Mouse (Mus musculus) heart, adult 11 months (tissue): ENCODE results near the gene Zfp273.
"Not testable (repeated sequence)": the region's sequence is repeated elsewhere in the genome, so short reads cannot be mapped to it uniquely, and the experiment has no call there.

Source experiments
- DNase-seq: peaks from one replicate; pipeline ENCODE4 v3.0.0; 2022

The Zfp273 gene

DNA sequence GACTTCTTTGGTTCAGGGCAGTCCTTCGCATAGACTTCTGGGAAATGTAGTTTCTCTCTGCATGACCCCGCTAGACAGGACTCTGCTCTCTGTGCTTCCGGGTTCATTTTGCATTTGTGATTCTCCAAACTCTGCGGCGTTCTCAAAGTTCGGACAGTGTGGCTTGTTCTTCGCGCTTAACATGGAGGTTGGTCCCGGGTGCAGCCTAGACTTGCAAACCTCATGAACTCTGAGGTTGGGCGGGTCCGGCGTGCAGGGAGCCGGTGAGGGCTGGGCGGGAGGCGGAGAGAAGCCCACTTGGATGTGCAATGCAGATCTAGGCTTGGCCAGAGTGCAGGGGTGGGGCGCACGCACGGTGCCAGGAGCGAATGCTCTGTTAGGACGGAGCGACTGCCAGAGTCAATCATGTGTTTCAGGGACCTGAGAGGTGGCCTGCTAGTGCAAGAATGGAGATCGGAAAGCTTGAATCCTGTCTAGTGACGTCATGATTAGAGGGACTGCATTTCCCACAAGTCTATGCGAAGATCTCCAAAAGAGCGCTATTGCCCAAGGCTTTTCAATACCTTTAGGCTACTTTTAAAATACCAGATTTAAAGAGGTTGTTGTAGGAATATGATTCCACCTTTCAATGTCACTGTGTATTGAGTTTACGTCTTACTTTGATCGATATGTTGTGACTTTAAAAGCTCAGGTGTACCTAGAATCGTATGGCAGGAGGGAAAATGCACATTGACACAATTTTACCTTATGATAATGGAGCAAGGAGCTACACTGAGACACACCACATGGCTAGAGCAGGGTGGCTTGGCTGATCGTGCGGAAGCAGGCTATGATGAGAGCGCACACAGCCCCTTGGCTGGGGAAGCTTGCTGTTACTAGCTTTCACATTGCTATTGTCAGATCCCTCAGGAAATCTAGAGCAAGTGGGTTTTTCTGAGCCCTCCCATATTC lies at the start of gene Zfp273:
Zfp273 (plus strand) TSS at position 31 of the 951 bp plus-strand sequence.
- DNase-seq = peak; percentile 98

- DNase-seq = peak; percentile 97
These were observed 34.0 kb upstream of the Zfp273 start, which contains the start of gene Zfp493 for GRCm38 (mm10) chr13:67779265-67780221. Zfp493 (plus strand) TSS chr13:67779693.

GRCm38 (mm10) chr13:67791921-67792455 lies 21.6 kb upstream of the Zfp273 start:
- peak; percentile 68 for DNase-seq

DNA sequence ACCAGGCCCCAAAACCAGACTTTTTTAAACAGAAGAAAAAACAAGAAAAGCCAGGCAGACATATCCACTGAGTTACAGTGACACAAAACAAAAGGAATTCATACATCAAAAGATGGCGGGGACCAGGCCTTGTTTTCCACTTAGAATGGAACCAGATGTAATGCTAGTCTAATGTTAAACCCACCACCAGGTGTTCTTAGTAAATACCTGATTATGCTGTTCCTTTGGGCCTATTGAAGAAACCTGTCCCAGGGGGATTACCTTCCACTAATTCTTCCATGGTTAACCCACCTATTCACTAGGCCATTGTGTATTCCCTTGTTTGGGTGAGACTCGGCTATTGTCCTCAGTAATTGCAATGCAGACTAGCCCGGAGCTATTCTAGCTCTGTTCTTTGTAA lies 14.9 kb upstream of the Zfp273 start:
- DNase-seq = no peak

GRCm38 (mm10) chr13:67799151-67799550 lies 14.4 kb upstream of the Zfp273 start:
- not testable (repeated sequence) for DNase-seq

- peak; percentile 60 for DNase-seq
These were observed 1.8 kb upstream of the Zfp273 start for GRCm38 (mm10) chr13:67811651-67812210.

- DNase-seq = peak; percentile 36
These were observed 405 bp upstream of the Zfp273 start for GRCm38 (mm10) chr13:67812961-67813709.

DNA sequence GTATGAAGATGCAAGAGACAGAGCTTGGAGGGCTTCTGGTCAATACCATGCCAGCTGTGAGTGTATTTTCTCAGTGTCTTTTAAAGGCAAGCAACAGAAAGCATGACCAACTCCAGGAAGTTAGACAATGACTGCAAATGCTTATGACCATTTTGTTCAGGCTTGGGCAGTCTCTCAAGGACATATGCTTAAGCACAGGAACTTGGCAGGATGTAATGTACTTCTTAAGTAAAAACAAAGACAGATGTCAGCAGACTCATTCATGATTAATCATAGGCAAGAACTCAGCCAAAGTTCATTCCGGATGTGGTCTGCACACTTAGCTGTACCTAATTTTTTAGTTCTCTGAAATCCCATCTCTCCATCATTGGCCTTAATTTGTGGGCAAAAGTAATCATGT lies 5.1 kb downstream of the Zfp273 start:
- DNase-seq = peak; percentile 3

- peak; percentile 93 for DNase-seq
These were observed 17.4 kb downstream of the Zfp273 start, which contains the start of gene Gm10037 for GRCm38 (mm10) chr13:67830911-67831336. Gm10037 (plus strand) TSS chr13:67831106.

GRCm38 (mm10) chr13:67833137-67833536 lies 19.6 kb downstream of the Zfp273 start:
- not testable (repeated sequence) for DNase-seq

GRCm38 (mm10) chr13:67843775-67844118 lies 30.2 kb downstream of the Zfp273 start:
- no peak for DNase-seq

DNA sequence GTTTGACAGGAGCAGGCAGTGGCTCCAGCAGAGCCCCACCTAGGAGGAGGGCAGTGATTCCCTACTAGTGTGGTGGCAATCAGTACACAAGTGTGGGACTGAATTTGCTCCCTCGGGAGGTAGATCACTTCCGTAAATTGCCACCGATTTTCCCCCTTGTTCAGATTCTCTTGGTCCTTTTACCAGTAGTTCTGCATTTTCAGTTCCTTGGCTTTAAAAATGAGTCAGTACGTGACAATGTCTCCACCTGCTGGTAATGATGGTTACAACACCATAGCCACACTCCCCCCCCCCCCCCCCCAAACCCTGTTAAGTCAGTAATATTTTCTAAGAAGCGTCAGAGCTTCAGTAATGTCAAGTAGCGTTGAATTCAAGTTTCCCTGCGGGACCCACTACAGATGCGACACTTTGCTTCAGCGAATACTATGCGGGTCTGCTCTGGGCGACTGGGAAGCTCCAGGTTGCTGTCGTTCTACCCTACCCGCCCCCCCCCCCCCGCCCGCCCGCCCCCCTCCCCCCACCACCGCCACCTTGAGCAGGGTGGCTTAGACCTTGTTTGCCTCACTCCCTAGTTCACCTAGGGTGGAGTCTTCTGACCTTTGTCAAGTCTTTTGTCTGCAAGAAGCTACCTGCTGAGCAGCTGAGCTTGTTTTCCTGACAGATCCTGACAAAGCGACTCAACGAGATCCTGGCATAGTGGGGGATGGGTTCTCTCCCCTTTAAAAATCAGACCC lies 30.7 kb downstream of the Zfp273 start:
- DNase-seq = peak; percentile 93

- DNase-seq = no peak
These were observed 31.3 kb downstream of the Zfp273 start for GRCm38 (mm10) chr13:67844853-67845194.

DNA sequence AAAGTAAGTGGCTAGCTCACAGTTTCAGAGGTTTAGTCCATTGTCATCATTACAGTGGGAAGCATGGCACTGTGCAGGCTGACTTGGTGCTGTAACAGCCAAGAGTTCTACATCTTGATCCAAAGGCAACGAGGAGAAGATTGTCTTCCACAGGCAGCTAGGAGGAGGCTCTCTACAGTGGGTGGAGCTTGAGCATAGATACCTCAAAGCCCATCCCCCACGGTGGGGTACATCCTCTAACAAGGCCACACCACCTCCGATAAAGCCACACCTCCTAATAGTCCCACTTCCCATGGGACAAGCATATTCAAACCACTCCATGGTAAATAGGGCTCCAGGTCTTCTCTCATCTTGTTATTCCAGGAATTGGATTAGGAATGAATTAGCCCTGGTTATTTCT lies 36.8 kb downstream of the Zfp273 start:
- DNase-seq = no peak

- DNase-seq = no peak
These were observed 39.6 kb downstream of the Zfp273 start for GRCm38 (mm10) chr13:67853130-67853529.

- DNase-seq = no peak
These were observed 40.4 kb downstream of the Zfp273 start for GRCm38 (mm10) chr13:67853983-67854382.

GRCm38 (mm10) chr13:67857317-67857716 lies 43.8 kb downstream of the Zfp273 start:
- no peak for DNase-seq

DNA sequence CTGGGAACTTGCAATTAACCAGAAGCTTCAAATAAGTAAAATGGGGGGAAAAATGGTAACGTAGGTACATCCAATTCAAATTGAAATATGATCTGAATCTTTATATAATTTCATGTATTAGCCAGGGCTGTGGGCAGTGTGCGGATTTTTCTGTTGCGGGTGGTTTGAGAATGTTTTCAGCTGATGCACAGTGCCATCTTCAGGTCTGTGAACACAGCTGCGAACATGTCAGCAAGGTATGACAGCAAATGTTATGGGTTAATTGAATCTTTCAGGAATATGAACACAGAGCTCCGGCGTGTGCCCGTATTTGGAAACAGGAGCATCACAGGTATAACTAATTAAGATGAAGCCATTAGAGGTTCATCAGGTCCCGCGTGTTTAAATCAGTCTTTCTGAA lies 49.0 kb downstream of the Zfp273 start:
- DNase-seq = no peak

DNA sequence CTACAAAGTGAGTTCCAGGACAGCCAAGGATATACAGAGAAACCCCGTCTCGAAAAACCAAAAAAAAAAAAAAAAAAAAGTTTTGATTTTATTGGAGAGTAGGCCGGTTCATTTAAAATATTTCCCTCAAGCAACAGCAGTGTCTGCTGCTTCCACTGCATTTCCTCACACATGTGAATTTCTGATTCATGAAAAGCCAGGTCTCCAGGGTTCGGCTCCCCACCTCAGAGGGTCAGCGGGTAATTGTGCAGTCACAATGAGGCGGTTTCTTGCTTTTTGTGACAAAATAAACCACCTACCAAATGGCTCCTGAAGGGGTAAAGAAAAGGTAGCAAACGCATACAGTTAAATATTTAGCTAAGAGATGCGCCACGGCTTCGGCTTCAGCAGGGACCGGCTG lies 49.5 kb downstream of the Zfp273 start, which contains the start of gene BC048507:
BC048507 (plus strand) TSS at position 301 of the 400 bp plus-strand sequence.
- DNase-seq = no peak

- no peak for DNase-seq
These were observed 51.3 kb downstream of the Zfp273 start for GRCm38 (mm10) chr13:67864764-67865350.

- no peak for DNase-seq
These were observed 54.4 kb downstream of the Zfp273 start for GRCm38 (mm10) chr13:67867899-67868298.
